Mouse (Mus musculus): ENCODE data around the gene Hspd1. TPM values are rescaled to one million over a fixed set of nuclear protein-coding genes. Genes with fewer than 3 reads are reported as not detected.

Hspd1 gene
- not detected in 2 replicates for polyA plus RNA-seq (2012; ENCODE audit: insufficient read depth, insufficient read length, low replicate concordance, missing spikeins)

GRCm38 (mm10) chr1:55087932-55088610 is at the start of gene Hspd1, which contains the start of gene Hspe1:
TSS of gene Hspd1 (minus strand) at chr1:55088243.
TSS of gene Hspe1 (plus strand) at chr1:55088132.
- H3K27ac ChIP-seq (ENCODE audit: insufficient read depth, low read depth, low read length) = peak within 1 kb of the TSS; percentile 82
- under 1% methylated on average over 76 of the region's 76 CpGs for WGBS
- H3K4me3 ChIP-seq (ENCODE audit: insufficient read depth, low read depth, low read length) = peak within 1 kb of the TSS; percentile 95
- TF ChIP-seq POLR2A (IDR thresholded peaks at IDR 0.05; ENCODE audit: insufficient read depth, low read depth, low read length) (peak; percentile 61), CTCF (IDR thresholded peaks at IDR 0.05; ENCODE audit: insufficient read depth, low read depth, low read length) (no peak)
- peaks cover 4% of the 10 kb centered on the region for H3K4me1 ChIP-seq (ENCODE audit: control insufficient read depth, insufficient read depth, low read length)

DNA sequence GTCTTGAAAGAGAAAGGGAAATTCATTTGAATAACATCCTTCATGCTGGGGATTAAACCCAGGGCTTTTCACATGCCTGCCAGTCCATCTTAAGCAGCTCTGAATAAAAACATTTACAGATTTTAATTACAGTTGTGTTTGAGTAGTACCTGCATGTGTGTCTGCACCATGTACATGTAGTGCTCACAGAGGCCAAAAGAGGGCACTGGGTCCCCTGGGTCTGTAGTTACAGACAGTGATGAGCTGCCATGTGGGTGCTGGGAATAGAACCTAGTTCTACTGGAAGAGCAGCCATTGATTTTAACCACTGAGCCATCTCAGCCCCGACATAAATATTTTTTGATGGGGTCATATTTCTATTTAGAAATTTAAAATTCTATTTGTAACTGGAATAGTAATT is 47.8 kb upstream of the Hspd1 start:
- no peak for TF ChIP-seq CTCF (IDR thresholded peaks at IDR 0.05; ENCODE audit: insufficient read depth, low read depth, low read length)
- no peak for TF ChIP-seq POLR2A (IDR thresholded peaks at IDR 0.05; ENCODE audit: insufficient read depth, low read depth, low read length)
- WGBS = 96% methylated on average over 1 of the region's 1 CpGs
- H3K4me1 ChIP-seq (ENCODE audit: control insufficient read depth, insufficient read depth, low read length) = no peaks in the 10 kb centered on the region
- no peak overlapping the region for H3K27ac ChIP-seq (ENCODE audit: insufficient read depth, low read depth, low read length)
- no peak overlapping the region for H3K4me3 ChIP-seq (ENCODE audit: insufficient read depth, low read depth, low read length)

DNA sequence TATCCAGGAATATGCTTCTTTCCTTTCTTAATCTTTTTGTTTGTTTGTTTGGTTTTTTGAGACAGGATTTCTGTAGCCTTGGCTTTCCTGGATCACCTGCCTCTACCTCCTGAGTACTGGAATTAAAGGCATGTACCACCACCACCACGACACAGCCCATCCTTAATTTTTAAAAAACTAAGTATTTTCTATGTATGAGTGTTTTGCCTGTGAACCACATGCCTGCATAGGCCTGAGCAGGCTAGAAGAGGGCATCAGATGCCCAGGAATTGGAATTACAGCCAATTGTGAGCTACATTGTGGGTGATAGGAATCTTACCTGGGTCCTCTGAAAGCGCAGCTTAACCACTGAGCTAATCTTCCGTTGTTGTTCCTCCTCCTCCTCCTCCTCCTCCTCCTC is 46.3 kb upstream of the Hspd1 start:
- peaks cover 5% of the 10 kb centered on the region for H3K4me1 ChIP-seq (ENCODE audit: control insufficient read depth, insufficient read depth, low read length)
- WGBS = 93% methylated on average over 3 of the region's 3 CpGs
- no peak overlapping the region for H3K4me3 ChIP-seq (ENCODE audit: insufficient read depth, low read depth, low read length)
- TF ChIP-seq CTCF (IDR thresholded peaks at IDR 0.05; ENCODE audit: insufficient read depth, low read depth, low read length) = no peak
- TF ChIP-seq POLR2A (IDR thresholded peaks at IDR 0.05; ENCODE audit: insufficient read depth, low read depth, low read length) = no peak
- H3K27ac ChIP-seq (ENCODE audit: insufficient read depth, low read depth, low read length) = no peak overlapping the region

- peaks cover 5% of the 10 kb centered on the region for H3K4me1 ChIP-seq (ENCODE audit: control insufficient read depth, insufficient read depth, low read length)
- no peak overlapping the region for H3K27ac ChIP-seq (ENCODE audit: insufficient read depth, low read depth, low read length)
- WGBS = 52% methylated on average over 2 of the region's 2 CpGs
- no peak for TF ChIP-seq CTCF (IDR thresholded peaks at IDR 0.05; ENCODE audit: insufficient read depth, low read depth, low read length)
- no peak for TF ChIP-seq POLR2A (IDR thresholded peaks at IDR 0.05; ENCODE audit: insufficient read depth, low read depth, low read length)
- no peak overlapping the region for H3K4me3 ChIP-seq (ENCODE audit: insufficient read depth, low read depth, low read length)
These were observed 45.1 kb upstream of the Hspd1 start for GRCm38 (mm10) chr1:55133173-55133572.

DNA sequence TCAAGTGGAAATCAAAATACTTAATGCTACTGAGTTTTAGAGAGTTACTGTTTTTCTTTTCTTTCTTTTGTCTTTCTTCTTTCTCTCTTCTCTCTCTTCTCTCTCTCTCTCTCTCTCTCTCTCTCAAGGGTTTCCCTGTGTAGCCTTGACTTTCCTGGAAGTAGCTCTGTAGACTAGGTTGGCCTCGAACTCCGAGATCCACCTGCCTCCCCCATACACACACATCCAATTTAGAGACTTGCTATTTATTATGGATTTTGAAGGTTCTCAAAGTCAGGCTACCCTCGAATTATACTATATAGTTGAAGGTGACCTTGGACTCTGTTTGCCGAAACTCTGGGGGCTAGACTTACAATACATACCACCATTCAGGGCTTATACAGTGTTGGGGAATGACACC is 44.3 kb upstream of the Hspd1 start:
- no peak overlapping the region for H3K4me3 ChIP-seq (ENCODE audit: insufficient read depth, low read depth, low read length)
- TF ChIP-seq CTCF (IDR thresholded peaks at IDR 0.05; ENCODE audit: insufficient read depth, low read depth, low read length) (no peak), POLR2A (IDR thresholded peaks at IDR 0.05; ENCODE audit: insufficient read depth, low read depth, low read length) (no peak)
- H3K27ac ChIP-seq (ENCODE audit: insufficient read depth, low read depth, low read length) = no peak overlapping the region
- peaks cover 5% of the 10 kb centered on the region for H3K4me1 ChIP-seq (ENCODE audit: control insufficient read depth, insufficient read depth, low read length)
- 42% methylated on average over 4 of the region's 4 CpGs for WGBS

DNA sequence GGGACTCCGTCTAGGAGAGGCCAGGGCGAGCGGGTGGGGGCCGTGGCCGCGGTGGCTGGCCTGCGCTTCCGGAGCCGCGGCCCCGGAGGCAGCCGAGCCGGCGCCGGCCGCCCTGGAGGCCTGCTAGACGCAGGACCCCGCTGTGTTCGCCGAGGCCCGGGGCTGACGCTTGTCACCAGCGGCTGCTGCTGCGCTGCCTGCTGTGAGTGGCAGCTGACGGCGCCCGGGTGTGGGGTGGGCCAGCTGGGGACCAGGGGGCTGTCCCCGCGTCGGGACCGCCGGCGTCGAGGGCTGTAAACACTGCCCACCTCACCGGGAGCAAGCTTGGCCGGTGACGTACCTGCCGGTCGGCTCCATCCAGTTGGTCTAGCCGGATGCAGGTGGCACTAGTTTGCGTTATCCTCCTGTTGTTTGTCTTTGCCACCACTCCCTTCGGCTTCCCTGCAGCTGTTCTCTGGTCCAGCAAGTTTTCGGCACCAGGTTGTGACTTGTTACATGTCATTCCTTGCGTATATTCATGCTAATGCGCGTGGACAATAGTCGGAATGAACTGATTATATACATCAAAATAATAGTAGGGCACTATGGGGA is 43.5 kb upstream of the Hspd1 start:
- TF ChIP-seq POLR2A (IDR thresholded peaks at IDR 0.05; ENCODE audit: insufficient read depth, low read depth, low read length) (no peak), CTCF (IDR thresholded peaks at IDR 0.05; ENCODE audit: insufficient read depth, low read depth, low read length) (no peak)
- peak overlapping the region; percentile 100 for H3K4me3 ChIP-seq (ENCODE audit: insufficient read depth, low read depth, low read length)
- 0% methylated on average over 47 of the region's 47 CpGs for WGBS
- H3K27ac ChIP-seq (ENCODE audit: insufficient read depth, low read depth, low read length) = peak overlapping the region; percentile 92
- peaks cover 5% of the 10 kb centered on the region for H3K4me1 ChIP-seq (ENCODE audit: control insufficient read depth, insufficient read depth, low read length)

DNA sequence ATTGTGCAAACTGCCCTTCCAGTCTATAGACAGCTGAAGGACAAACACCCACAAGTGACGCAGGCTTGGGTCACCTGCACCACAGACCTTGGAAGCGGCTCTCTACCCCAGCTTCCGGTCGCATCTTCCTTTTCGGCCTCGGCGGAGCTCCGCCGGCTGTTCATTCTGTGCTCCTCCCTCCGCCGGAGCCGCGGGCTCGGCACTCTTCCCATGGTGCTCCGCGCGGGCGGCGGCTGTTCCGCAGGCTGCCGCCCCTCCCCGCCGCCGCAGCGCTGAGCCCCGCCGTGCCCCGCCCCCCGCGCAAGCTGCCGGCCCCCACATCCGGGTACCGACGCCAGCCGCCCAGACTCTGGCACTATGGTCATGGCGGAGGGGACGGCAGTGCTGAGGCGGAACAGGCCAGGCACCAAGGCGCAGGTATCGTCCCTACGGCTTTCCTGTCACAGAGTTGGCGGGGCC is 42.9 kb upstream of the Hspd1 start, which contains the start of gene Mob4:
Gene Mob4, plus strand, starts transcription at position 289 of the 459 bp plus-strand sequence.
- H3K27ac ChIP-seq (ENCODE audit: insufficient read depth, low read depth, low read length) = peak within 1 kb of the TSS; percentile 99
- H3K4me1 ChIP-seq (ENCODE audit: control insufficient read depth, insufficient read depth, low read length) = peaks cover 5% of the 10 kb centered on the region
- TF ChIP-seq POLR2A (IDR thresholded peaks at IDR 0.05; ENCODE audit: insufficient read depth, low read depth, low read length) (peak; percentile 96), CTCF (IDR thresholded peaks at IDR 0.05; ENCODE audit: insufficient read depth, low read depth, low read length) (no peak)
- WGBS = under 1% methylated on average over 41 of the region's 42 CpGs
- H3K4me3 ChIP-seq (ENCODE audit: insufficient read depth, low read depth, low read length) = peak within 1 kb of the TSS; percentile 100

GRCm38 (mm10) chr1:55130190-55130916 is 42.3 kb upstream of the Hspd1 start:
- Histone ChIP-seq H3K4me3 (ENCODE audit: insufficient read depth, low read depth, low read length) (peak overlapping the region; percentile 100), H3K4me1 (ENCODE audit: control insufficient read depth, insufficient read depth, low read length) (peaks cover 5% of the 10 kb centered on the region), H3K27ac (ENCODE audit: insufficient read depth, low read depth, low read length) (peak overlapping the region; percentile 99)
- TF ChIP-seq CTCF (IDR thresholded peaks at IDR 0.05; ENCODE audit: insufficient read depth, low read depth, low read length) (no peak), POLR2A (IDR thresholded peaks at IDR 0.05; ENCODE audit: insufficient read depth, low read depth, low read length) (no peak)
- WGBS = 33% methylated on average over 10 of the region's 10 CpGs
